Mouse (Mus musculus): ENCODE measurements around the gene Gm45902.
A peak's percentile ranks its signal among the peaks of the same experiment; 100 is the strongest.

Gm45902 gene

GRCm38 (mm10) chr2:3512552-3513454 is at the start of gene Gm45902, which contains the start of the genes Hspa14 and Cdnf:
Gene Gm45902 (minus strand): TSS chr2:3512790.
Gene Hspa14 (minus strand): TSS chr2:3512814.
Gene Cdnf (plus strand): TSS chr2:3513030.
- DNase-seq, result peak; percentile 95 to 96

GRCm38 (mm10) chr2:3546588-3546987 is 34.0 kb upstream of the Gm45902 start:
- DNase-seq, result peak; percentile 75 to 82

GRCm38 (mm10) chr2:3546055-3546454 is 33.5 kb upstream of the Gm45902 start:
- no peak for DNase-seq

GRCm38 (mm10) chr2:3541307-3542079 is 28.9 kb upstream of the Gm45902 start:
- DNase-seq, result no peak

- no peak for DNase-seq
These were observed 13.7 kb upstream of the Gm45902 start for GRCm38 (mm10) chr2:3526288-3526687.

GRCm38 (mm10) chr2:3522558-3522957 is 10.0 kb upstream of the Gm45902 start:
- DNase-seq, result no peak

- DNase-seq, result peak in 1 of 2 experiments; percentile 36
These were observed 514 bp downstream of the Gm45902 start for GRCm38 (mm10) chr2:3512076-3512475.

GRCm38 (mm10) chr2:3500886-3501285 is 11.7 kb downstream of the Gm45902 start:
- no peak for DNase-seq

- no peak for DNase-seq
These were observed 13.0 kb downstream of the Gm45902 start for GRCm38 (mm10) chr2:3499543-3499942.

GRCm38 (mm10) chr2:3493833-3494409 is 18.7 kb downstream of the Gm45902 start:
- no peak for DNase-seq

- no peak for DNase-seq
These were observed 22.8 kb downstream of the Gm45902 start for GRCm38 (mm10) chr2:3489816-3490215.

GRCm38 (mm10) chr2:3480239-3480638 is 32.4 kb downstream of the Gm45902 start:
- DNase-seq, result no peak

- DNase-seq, result no peak
These were observed 36.8 kb downstream of the Gm45902 start for GRCm38 (mm10) chr2:3475746-3476251.

GRCm38 (mm10) chr2:3474861-3475283 is 37.7 kb downstream of the Gm45902 start, which contains the start of gene Suv39h2:
Gene Suv39h2 (minus strand): TSS chr2:3475031.
- peak; percentile 99 for DNase-seq

- peak; percentile 75 to 78 for DNase-seq
These were observed 38.2 kb downstream of the Gm45902 start for GRCm38 (mm10) chr2:3474361-3474805.

GRCm38 (mm10) chr2:3473891-3474290 is 38.7 kb downstream of the Gm45902 start:
- no peak for DNase-seq

GRCm38 (mm10) chr2:3456590-3456989 is 56.0 kb downstream of the Gm45902 start:
- DNase-seq, result no peak

Measured in cerebellum, postnatal 25 days (tissue).